Mouse (Mus musculus): ENCODE results near the gene Zfp131. TPM values are rescaled to one million over a fixed set of nuclear protein-coding genes. Genes with fewer than 3 reads are reported as not detected.
"Not testable (repeated sequence)": the region's sequence is repeated elsewhere in the genome, so short reads cannot be mapped to it uniquely, and the experiment has no call there.

The Zfp131 gene
- total RNA-seq (2021): 10 to 100 TPM; 47.3 to 48.5 TPM

DNA sequence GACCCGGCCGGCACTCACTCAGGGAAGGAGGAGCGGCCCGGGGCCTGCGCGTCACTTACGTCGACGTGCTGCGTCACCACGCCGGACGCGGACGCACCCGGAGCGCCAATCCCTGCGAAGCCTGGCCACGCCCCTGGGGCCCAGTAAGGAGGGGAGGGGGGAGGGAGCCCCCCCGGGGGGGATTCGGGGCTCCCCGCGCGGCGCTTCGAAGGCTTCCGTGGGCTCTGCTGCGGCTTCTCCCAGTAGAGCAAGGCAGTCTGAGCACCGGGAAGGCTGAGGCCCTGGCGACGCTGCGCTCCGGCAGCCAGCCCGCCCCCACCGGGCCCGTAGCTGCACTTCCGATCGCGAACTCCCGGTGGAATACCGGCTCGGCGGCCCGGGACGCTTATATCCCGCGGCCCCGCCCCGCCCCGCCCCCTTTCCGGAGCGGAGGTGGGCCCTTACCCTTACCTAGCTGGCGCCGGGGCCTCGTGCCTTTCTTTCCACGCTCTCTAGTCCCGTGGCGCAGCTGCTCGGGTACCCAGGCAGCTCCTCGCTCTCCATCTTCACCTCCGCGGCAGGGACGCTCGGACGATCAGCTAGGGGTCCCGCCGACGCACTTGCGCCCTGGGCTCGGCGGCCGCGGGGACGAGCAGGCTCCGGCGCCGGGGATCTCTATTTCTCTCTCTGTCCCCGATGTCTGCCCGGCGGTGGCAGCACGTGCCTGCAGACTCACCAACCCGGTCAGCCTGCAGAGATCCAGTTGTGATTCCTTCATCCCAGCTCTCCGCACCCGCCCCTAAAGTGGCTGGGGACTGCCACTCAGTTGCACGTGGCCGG is at the start of gene Zfp131:
Gene Zfp131 (minus strand): TSS at position 129 of the 819 bp plus-strand sequence.
- DNase-seq (ENCODE audit: low spot score in 2 of 2): peak; percentile 91
- intact Hi-C loops (cut with DNase I): loop anchor here (2.0 to 5.0 kb wide), 3 partner anchors 36 to 149 kb away; partner anchors contain the start of genes Hmgcs1 and Nim1k

DNA sequence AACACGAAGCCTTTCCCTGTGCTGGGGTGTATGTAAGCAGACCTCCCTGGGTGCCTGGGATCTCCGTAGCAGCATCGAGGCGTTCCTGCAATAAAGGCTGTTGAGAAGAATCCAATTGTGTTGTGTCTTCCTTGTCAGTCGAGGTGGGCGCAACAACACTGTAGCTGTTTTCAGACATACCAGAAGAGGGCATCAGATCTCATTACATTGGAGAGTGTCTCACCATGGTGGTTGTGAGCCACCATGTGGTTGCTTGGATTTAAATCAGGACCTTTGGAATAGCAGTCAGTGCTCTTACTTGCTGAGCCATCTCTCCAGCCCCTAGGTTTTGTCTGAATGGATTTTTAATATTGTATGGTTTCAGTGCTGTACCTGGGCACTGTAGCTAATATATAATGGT is 49.3 kb upstream of the Zfp131 start:
- DNase-seq (ENCODE audit: low spot score in 2 of 2); intact Hi-C loops (cut with DNase I): not testable (repeated sequence)

DNA sequence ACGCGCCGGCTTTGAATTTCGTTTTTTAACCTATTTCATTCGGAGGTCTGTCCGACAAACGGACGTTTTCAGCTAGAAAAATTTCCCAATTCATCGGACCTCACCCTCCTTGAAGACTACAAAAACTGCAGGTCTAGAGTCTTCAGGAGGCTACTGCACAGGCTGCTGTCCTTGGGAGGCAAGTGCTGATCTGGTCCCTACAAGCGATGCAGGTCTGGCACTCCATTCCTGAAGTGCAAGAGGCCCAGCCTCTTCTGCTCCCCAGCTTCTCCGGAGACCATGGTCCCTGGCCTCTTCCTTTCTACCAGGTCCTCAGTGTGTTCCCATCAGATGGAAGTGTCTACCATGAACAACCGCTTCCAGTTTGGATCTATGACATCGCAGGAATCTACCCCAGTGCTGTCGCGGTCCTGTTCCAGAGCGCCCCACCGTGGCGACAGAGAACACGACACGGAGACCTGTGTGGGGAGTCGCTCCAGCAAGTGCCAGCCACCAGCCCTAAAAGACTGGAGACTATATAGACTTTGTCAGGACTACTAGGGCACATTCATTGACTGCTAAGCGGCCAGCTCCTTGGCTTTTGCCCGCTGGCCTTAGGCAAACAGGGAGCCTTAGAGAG is 47.1 kb upstream of the Zfp131 start:
- intact Hi-C loops (cut with DNase I): not testable (repeated sequence)

DNA sequence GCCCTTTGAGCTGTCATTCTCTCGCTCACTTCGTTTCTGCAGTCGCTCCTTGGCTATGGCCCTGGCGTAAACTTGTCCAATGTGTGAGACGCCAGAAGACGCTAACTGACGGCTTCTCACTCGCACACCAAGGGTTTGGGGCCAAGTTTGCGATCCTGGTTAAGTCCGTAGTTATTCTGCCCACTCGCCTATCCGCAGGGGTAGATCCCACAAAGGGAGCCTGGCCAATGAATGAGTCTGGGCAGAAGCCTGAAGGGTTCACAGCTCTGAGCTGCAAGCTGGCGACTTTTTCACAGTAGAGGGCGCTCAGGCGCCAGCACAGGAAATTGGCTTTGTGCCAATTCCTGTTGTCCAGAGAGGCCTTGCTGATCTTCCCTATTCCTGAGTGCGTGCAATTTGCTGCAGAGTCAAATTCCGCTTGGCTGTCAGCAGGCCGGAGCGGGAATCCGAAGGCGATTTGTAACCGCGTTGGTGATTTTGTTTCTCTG is 45.7 kb upstream of the Zfp131 start:
- intact Hi-C loops (cut with DNase I): not testable (repeated sequence)
- DNase-seq (ENCODE audit: low spot score in 2 of 2): peak in 1 of 2 experiments; percentile 13

More for the DNA sequence above, 47.1 kb upstream of the Zfp131 start:
- DNase-seq (ENCODE audit: low spot score in 2 of 2): peak in 1 of 2 experiments; percentile 4

DNA sequence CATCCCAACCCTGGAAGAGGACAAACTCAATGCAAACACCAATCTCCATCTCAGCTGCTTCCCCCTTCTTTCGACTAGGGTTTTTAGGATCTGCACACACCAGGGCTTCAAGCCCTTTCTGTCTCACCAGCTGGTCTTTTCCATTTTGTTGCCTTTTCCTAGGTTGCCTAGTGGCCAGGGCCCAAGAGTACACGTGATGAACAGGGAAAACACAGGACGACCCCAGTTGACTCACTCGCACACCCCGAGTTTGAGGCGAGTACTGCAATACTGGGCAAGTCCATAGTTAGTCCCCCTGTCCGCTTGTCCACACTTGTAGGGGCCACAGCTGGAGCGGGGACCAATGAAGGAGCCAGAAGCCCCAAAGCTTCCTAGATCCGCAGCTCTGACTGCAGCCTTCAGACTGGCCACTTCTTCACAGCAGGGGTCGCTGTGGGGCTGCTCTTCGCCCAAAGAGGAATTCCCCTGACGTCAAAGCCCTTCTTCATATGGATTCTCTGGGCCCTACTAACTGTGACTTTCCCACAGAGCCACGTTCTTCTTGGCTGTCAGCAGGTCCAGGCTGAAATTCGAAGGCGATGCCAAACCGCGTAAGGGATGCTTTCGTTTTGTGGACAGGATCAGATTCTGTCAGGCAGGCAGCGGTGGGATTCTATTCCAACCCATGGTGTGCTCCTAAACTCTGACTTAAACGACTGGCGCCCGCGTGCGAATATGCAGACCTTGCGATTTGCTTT is 44.8 kb upstream of the Zfp131 start, which contains the start of gene D13Ertd608e:
Gene D13Ertd608e (plus strand): TSS at position 687 of the 737 bp plus-strand sequence.
- peak in 1 of 2 experiments; percentile 6 for DNase-seq (ENCODE audit: low spot score in 2 of 2)
- intact Hi-C loops (cut with DNase I): not testable (repeated sequence)

DNA sequence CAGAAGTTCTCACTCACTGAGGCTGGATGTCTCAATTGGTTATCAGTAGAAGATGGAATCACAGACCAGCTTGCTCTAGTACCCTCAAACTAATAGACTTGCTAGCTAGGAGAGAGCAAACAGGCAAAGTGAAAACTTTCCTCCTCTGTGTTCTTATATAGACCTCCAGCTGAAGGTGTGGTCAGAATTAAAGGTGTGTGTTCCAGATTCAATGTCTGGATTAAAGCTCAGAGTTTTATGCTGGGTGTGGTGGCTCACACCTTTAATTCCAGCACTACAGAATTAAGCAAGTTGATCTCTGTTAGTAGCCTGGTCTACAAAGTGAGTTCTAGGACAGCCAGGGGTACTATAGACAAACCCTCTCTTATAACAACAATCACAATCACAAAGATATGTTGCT is 39.4 kb upstream of the Zfp131 start, which contains the start of gene AF067063:
Gene AF067063 (minus strand): TSS at position 101 of the 400 bp plus-strand sequence.
- DNase-seq (ENCODE audit: low spot score in 2 of 2); intact Hi-C loops (cut with DNase I): not testable (repeated sequence)

DNA sequence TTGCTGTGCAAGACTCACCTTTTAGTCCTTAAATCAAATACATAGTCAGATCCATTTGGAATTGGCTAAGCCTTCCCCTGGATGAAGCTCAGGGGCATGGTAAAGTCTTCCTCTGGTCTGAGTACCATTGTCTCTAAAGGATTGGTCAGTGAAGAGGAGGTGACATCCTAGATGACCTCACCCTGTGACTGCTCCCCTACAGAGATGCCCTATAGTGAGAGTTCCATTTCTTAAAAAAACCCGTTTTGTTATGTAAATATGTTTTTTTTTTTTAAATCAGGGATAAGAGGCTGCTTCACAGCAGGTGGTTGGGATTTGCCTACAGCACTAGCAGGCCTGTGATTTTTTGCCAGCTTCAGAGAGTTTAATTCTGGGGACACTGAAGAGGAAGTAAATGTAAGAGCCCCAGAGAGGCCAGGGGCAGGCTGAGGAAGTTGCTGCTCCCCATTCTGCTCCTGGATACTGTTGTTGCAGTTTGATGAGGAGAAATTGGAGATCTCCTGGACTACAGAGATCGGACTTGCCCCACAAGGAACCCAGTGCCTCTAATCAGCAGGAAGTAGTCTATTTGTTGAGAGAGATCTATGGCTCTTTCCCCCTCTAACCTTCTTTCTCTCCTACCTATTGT is 27.0 kb upstream of the Zfp131 start:
- intact Hi-C loops (cut with DNase I): no loop called here
- no peak for DNase-seq (ENCODE audit: low spot score in 2 of 2)

DNA sequence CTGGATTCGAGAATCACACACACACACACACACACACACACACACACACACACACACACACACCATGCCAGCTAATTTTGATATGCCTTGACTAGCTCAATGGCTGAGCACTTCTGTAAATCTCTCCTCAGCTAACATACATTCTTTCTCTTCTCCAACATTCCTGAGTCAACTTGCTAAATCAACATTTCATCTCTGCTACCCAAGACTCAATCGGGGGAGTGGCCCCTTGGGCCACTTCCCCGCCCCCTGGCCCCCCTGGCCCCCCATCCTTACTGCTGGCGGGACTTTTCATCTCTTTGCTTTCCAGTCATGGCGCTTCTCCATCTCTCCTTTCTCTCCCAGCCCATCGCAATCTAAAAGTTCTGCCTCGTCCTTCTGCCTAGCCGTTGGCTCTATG is 26.1 kb upstream of the Zfp131 start:
- no peak for DNase-seq (ENCODE audit: low spot score in 2 of 2)
- intact Hi-C loops (cut with DNase I): no loop called here

DNA sequence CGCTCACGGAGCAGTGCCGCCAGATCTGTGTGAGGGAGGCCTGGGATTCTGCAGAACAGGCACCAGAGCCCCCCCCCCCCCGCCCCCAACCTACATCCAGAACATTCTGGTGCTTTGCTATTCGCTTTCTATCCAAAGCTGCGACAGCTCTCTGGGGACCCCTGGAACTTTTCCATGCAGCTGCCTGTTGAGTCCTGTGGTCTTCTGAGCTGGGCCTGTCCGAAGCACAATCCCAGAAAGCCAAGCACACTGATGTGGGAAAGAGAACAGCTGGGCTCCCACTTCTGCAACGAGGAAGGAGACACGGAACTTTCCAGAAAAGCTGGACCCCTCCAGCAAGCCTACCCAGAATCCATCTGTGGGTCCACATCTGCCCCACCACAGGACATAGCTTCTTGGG is 19.3 kb upstream of the Zfp131 start:
- intact Hi-C loops (cut with DNase I): no loop called here
- no peak for DNase-seq (ENCODE audit: low spot score in 2 of 2)

DNA sequence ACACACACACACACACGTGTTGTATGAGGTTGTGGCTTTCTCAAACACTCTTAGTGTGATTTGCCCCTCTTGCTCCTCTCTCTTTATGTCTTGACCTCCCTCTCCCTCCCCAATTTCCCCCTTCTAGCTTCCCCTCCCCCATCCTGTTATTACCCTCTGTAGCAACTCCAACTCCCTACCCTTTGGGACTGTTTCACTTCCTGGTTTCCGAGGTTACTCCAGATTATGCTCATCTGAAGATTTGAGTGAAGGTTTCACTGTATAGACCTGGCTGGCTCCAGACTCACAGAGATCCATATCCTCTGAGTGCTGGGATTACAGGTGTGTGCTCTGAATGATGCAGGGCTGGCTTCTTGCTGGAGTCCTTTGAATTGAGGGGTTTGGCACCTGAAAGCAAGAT is 18.2 kb upstream of the Zfp131 start:
- DNase-seq (ENCODE audit: low spot score in 2 of 2): no peak

DNA sequence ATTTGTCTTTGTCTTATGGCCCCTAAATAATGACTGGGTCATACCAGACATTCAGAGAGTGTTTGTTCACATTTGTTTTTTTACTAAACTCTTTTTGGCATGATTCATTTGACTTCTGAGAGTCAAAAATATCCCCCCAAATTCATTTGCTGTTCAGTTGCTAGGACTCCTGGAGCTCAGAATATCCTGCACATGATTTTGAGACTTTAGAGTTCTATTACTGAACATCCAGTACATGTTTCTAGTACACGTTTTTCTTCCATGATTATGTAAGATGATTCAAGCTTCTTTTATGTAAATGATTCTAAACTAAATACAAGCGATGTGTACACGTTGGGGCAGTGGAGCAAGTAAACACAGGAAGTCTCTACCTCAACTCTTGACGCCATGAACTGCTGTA is 7.0 kb upstream of the Zfp131 start:
- DNase-seq (ENCODE audit: low spot score in 2 of 2): no peak
- intact Hi-C loops (cut with DNase I): no loop called here

More for the DNA sequence above, 18.2 kb upstream of the Zfp131 start:
- intact Hi-C loops (cut with DNase I): no loop called here

DNA sequence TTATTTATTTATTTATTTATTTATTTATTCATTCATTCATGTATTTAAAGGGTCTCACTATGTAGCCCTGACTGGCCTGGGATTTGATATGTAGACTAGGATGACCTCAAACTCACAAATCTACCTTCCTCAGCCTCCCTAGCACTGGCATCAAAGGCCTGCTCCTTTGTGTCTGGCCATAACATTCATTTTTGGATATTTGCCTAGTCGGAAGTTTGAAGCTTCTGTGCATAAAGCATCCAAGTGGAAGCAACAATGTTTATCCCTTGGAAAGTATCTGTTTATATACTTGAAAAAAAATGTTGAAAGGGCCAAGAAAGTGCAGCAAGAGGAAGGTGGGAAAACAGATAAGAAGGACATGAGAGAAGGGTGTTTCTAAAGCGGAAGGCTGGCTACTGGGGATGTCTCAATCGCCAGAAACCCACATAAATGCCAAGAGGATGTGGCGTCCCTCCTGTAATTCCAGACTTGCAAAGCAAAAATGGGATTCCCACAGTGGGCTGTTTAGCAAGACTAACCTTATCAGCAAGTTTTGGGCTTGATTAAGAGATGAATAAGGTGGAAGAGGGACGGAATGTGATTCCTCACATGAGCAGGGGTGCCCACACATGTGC is 2.2 kb upstream of the Zfp131 start:
- intact Hi-C loops (cut with DNase I): loop anchor here (5.0 kb wide), 2 partner anchors 101 to 151 kb away; partner anchors contain the start of gene Hmgcs1
- no peak for DNase-seq (ENCODE audit: low spot score in 2 of 2)

DNA sequence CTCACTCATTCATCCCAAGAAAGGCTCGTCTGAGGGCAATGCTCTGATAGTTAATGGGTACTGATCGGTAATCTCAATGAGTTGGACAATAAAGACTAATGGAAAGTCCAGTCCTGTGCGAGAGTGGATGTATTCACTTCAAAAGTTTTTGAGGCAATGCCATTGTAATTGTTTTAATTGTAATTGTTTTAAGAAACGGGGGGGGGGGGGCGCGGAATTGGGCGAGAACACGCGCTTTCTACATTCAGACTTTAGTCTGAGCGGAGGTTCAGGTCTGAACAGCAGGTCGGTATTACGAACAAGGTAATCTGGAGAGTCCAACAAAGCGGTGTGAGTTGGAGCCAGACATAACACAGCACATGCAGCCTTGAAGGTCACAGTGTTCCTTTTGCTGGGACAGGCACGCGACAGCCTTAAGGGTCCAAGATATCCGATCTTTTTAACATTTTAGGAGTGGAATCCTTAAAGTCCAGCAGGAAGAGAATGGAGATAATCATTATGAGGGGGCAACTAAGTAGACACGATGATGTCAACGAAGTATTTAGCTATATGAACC is 969 bp upstream of the Zfp131 start:
- no peak for DNase-seq (ENCODE audit: low spot score in 2 of 2)
- intact Hi-C loops (cut with DNase I): loop anchor here (2.0 to 5.0 kb wide), 3 partner anchors 37 to 149 kb away; partner anchors contain the start of genes Hmgcs1 and Nim1k

DNA sequence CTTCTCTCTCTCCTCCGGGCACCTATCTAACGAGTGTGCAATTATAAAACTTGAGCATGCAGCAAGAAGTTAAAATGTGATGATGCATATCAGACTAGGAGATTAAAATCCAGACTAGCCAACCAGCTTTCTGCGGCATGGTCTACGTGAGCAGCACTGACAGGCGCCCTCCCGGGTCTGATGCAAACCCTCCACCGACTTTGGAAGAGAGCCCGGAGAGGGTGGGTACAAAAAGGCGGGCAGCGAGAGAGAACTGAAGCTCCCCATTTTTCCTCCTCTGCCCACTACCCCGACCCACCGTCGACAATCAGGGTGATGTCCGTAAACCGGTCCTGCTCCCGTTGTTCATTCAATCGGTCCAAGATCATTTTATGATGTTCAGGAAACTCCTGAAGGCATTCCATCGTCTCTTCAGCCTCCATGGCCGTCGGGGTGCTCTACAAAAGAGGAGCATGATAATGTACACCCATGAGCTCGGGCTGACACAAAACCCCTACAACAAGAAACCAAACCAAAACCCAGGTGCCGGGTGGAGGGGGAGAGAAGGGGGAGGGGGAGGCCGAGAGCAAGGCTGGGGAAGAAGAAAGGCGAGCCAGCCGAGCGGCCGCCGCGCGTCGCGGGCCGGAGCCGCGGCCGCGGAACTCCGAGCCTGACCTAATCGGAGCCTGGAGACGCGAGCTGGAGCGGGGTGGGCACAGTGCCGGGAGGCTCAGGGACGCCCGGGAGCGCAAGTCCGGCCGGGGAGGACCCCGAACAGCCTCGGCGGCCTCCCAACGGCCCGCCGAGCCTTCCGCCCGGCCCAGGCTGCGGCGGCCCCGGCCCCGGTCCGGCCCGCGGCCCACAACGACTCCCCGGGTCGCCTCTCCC is 605 bp downstream of the Zfp131 start:
- intact Hi-C loops (cut with DNase I): loop anchor here (2.0 to 5.0 kb wide), 3 partner anchors 35 to 148 kb away; partner anchors contain the start of genes Hmgcs1 and Nim1k
- DNase-seq (ENCODE audit: low spot score in 2 of 2): peak; percentile 64 to 67

DNA sequence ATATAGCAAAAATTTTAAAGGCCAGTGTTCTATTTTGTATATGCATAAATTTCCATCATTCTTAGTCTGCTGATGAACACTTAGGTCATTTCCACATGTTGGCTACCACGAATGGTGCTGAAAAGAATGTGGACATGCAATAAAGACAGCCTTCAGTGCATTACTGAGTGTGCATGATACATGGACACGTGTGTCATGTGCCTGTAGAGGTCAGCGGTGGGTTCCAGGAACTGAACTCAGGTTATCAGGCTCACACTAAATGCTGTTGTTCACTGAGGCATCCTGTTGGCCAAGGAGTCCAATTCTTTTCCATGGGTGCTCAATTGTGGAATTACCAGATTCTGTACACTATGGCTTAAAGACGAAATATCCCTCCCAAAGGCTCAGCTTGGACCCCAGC is 7.1 kb downstream of the Zfp131 start:
- intact Hi-C loops (cut with DNase I): no loop called here
- no peak for DNase-seq (ENCODE audit: low spot score in 2 of 2)

DNA sequence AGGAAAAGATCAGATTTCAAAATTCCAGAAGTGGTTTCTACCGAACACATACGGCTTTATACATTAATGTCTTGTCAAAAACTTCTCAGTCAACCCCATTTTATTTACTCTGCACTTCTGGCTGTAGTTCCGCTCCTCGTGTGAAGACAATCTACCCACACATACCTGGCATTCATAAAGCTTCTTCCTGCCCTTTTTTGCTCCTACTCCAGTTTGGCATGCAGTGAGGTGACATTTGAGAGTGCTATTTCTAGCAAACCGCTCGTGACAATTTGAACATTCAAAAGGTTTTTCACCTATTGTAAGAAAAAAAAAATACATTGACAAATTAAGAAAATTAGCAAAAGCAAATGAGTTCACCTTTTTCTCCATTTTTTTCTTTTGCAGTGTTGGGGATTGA is 22.1 kb downstream of the Zfp131 start:
- intact Hi-C loops (cut with DNase I): no loop called here
- no peak for DNase-seq (ENCODE audit: low spot score in 2 of 2)

DNA sequence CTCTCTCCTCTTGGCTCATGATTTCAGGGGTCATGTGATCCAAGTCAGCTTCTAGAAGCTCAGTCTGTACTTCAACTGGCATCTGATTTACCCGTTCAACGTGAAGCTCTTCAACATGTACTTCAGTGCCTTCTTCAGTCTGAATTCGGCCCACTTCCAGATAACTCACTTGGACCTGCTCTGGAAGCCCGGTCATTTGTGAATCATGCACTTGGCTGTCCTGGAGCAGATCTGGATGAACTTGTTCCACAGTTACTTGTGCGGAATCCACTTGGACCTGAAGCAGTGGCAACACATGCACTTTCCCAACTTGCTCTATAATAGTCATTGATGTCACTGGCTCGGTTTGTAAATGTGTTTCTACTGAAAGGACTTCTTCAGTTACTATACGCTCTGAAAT is 24.2 kb downstream of the Zfp131 start:
- no peak for DNase-seq (ENCODE audit: low spot score in 2 of 2)
- intact Hi-C loops (cut with DNase I): no loop called here

Measured in left cerebral cortex, postnatal 36 days (tissue).